Comparison of ENCODE assay signal across 22 mouse cellular contexts in genomic region chr3:69333819-69334218, GRCm38 (mm10).
"Had no signal": no experiment of that assay in that cellular context is flagged by ENCODE, and none has a peak within 500 bp of the region (broad histone marks: within the 10 kb centered on the region; RNA-seq: fewer than 3 reads in every experiment).

No protein-coding gene starts in this region.

- H3K4me1 ChIP-seq: megakaryocyte, embryonic 14.5 days had no signal

- H3K4me3 ChIP-seq: layer of hippocampus, adult 2 months; limb, embryonic 10.5 days; limb, embryonic 13.5 days; lung, embryonic 15.5 days; megakaryocyte, embryonic 14.5 days; midbrain, embryonic 10.5 days; midbrain, embryonic 13.5 days; myocyte had no signal

- ATAC-seq: intestine, embryonic 16.5 days; midbrain, embryonic 13.5 days; midbrain, embryonic 16.5 days had no signal

- H3K36me3 ChIP-seq: limb, embryonic 10.5 days; limb, embryonic 13.5 days; lung, embryonic 15.5 days; midbrain, embryonic 10.5 days; midbrain, embryonic 13.5 days had no signal

- H3K27ac ChIP-seq: layer of hippocampus, adult 2 months; limb, embryonic 10.5 days; limb, embryonic 13.5 days; midbrain, embryonic 10.5 days; midbrain, embryonic 13.5 days; stomach, postnatal 0 days had no signal

- H3K27me3 ChIP-seq: limb, embryonic 13.5 days; lung, embryonic 15.5 days; megakaryocyte, embryonic 14.5 days; midbrain, embryonic 13.5 days had no signal

- H3K4me2 ChIP-seq: limb, embryonic 13.5 days; lung, embryonic 15.5 days; midbrain, embryonic 13.5 days had no signal

- H3K9ac ChIP-seq: limb, embryonic 13.5 days; lung, embryonic 15.5 days; midbrain, embryonic 13.5 days had no signal

- DNase-seq: kidney, adult 18-20 months; kidney, adult 9 months; kidney, postnatal 25 days; layer of hippocampus, adult 9-11 months; lung, postnatal 10 days; right cerebral cortex, adult 18-20 months; right cerebral cortex, postnatal 14 days; right cerebral cortex, postnatal 4 days; thymus, adult 2 months; thymus, postnatal 14 days; thymus, postnatal 4 days had no signal

- H3K9me3 ChIP-seq: limb, embryonic 10.5 days; limb, embryonic 13.5 days; lung, embryonic 15.5 days; megakaryocyte, embryonic 14.5 days; midbrain, embryonic 10.5 days; midbrain, embryonic 13.5 days had no signal
